Mouse (Mus musculus): ENCODE results near the gene Foxs1. TPM values are rescaled to one million over a fixed set of nuclear protein-coding genes. Genes with fewer than 3 reads are reported as not detected.

Gene Foxs1
- total and polyA plus RNA-seq, 3 experiments: 1.7 to 10.5 (median 3.5) TPM

DNA sequence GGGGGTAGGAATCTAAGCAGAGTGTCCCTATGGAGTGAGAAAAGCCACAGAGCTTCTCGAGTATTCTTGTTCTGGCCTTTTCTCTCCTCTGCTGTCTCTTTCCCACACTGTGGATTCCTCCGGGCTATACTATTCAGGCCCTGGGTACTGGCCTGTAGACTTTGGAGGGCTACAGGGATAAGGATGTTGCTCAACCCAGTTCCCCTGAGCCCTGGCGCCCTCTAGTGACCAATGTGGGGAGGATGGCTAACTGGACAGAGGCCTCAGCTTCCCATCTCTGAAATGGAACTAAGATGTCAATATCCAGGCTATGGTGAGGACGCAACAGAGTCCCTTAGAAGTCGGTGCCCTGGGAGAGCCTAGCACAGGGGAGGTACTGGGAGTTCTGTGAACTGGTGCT is 606 bp upstream of the Foxs1 start:
- no peak overlapping the region for H3K27ac ChIP-seq

DNA sequence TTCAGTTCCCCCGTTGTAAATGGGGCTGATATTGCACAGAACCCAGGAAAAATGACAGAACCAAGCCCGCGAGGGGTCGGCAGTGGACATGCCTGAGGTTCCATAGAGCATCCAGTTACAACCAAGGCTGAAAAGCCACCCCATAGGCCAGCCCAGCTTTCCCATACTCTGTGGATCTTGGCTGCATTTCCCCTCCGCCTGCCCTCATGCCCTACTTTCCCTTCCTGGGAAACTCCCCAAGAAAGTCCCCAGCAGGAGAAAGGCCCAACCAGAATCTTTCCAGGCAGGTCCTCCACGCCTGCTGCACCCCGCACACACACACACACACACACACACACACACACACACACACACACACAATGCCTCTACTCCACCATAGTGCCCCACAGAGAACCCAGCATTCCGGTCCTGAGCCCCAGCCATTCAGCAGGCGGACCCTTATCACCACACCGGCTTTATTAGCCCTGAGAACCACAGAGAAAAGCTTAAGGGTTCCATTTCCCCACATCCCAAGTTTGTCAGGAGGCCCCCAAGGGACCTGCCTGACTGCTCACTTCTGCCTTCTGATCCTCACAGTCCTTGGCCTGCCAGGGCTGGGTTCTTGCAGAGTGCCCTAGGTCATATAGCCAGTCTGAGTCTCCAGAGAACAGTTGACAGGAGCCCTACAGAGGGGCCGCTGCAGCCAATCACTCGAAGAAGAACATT is 1.4 kb downstream of the Foxs1 start:
- DNase-seq: peak; percentile 40 to 50
- peak overlapping the region; percentile 75 for H3K27ac ChIP-seq

More for the DNA sequence above, 606 bp upstream of the Foxs1 start:
- no peaks in the 10 kb centered on the region for H3K79me2 ChIP-seq (replicated peaks; ENCODE audit: control insufficient read depth, insufficient read depth, low read length)
- no peak overlapping the region for H3K9ac ChIP-seq (ENCODE audit: low read depth, low read length)
- intact Hi-C loops (cut with DNase I): loop anchor here (1.0 kb wide), 1 partner anchor 19 kb away; no protein-coding TSS in a partner anchor
- TF ChIP-seq EP300 (IDR thresholded peaks at IDR 0.05; ENCODE audit: insufficient read depth, low read depth, low read length) (peak; percentile 64; the same call in 1 of the 2 replicates), CTCF (IDR thresholded peaks at IDR 0.05) (peak; percentile 88), POLR2A (IDR thresholded peaks at IDR 0.05; ENCODE audit: insufficient read depth, low read depth, low read length) (no peak)
- no peaks in the 10 kb centered on the region for H3K27me3 ChIP-seq (ENCODE audit: control insufficient read depth, insufficient read depth, low read length)
- H3K4me3 ChIP-seq: no peak overlapping the region
- H3K4me1 ChIP-seq (ENCODE audit: control insufficient read depth, insufficient read depth, low read length): peaks cover 12% of the 10 kb centered on the region
- 31% methylated on average over 5 of the region's 5 CpGs for WGBS
- no peaks in the 10 kb centered on the region for H3K36me3 ChIP-seq (ENCODE audit: control insufficient read depth, insufficient read depth, low read length)
- DNase-seq: peak; percentile 70 to 79

DNA sequence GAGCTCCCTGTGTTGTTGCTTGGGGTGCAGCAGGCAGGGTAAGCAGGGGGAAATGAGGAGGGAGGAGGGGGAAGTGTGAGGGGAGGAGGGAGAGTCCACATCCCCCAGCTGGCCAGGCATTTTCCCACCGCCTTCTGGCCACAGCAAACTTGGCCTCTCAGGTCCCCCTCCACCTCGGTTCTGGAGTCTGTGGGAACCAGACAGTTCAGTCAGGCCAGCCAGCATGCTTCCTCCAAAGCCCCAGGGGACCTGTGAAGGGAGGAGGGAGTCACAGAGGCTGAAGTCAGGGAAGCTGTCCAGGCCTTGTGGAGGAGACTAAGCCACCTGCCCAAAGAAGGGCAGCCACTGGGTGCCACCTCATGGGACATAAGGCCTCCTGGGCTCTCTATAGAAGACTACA is 2.7 kb downstream of the Foxs1 start:
- Histone ChIP-seq H3K27me3 (ENCODE audit: control insufficient read depth, insufficient read depth, low read length) (no peaks in the 10 kb centered on the region), H3K9ac (ENCODE audit: low read depth, low read length) (peak overlapping the region; percentile 15; the same call in 1 of the 2 replicates), H3K4me1 (ENCODE audit: control insufficient read depth, insufficient read depth, low read length) (peaks cover 27% of the 10 kb centered on the region), H3K79me2 (replicated peaks; ENCODE audit: control insufficient read depth, insufficient read depth, low read length) (no peaks in the 10 kb centered on the region), H3K4me3 (peak overlapping the region; percentile 0; the same call in 1 of the 2 replicates), H3K36me3 (ENCODE audit: control insufficient read depth, insufficient read depth, low read length) (no peaks in the 10 kb centered on the region), H3K27ac (peak overlapping the region; percentile 73)
- TF ChIP-seq POLR2A (IDR thresholded peaks at IDR 0.05; ENCODE audit: insufficient read depth, low read depth, low read length): 0 out of 2 replicates have a peak, but pooled peaks have one; percentile 35
- no peak for TF ChIP-seq CTCF (IDR thresholded peaks at IDR 0.05)
- intact Hi-C loops (cut with DNase I): no loop called here
- 36% methylated on average over 2 of the region's 2 CpGs for WGBS
- DNase-seq: peak; percentile 72 to 78

More for the DNA sequence above, 1.4 kb downstream of the Foxs1 start:
- Histone ChIP-seq H3K36me3 (ENCODE audit: control insufficient read depth, insufficient read depth, low read length) (no peaks in the 10 kb centered on the region), H3K4me3 (peak overlapping the region; percentile 44), H3K79me2 (replicated peaks; ENCODE audit: control insufficient read depth, insufficient read depth, low read length) (no peaks in the 10 kb centered on the region), H3K27me3 (ENCODE audit: control insufficient read depth, insufficient read depth, low read length) (no peaks in the 10 kb centered on the region), H3K4me1 (ENCODE audit: control insufficient read depth, insufficient read depth, low read length) (peaks cover 19% of the 10 kb centered on the region), H3K9ac (ENCODE audit: low read depth, low read length) (peak overlapping the region; percentile 29; the same call in 1 of the 2 replicates)
- WGBS: 44% methylated on average over 12 of the region's 12 CpGs
- intact Hi-C loops (cut with DNase I): no loop called here
- TF ChIP-seq EP300 (IDR thresholded peaks at IDR 0.05; ENCODE audit: insufficient read depth, low read depth, low read length) (no peak), POLR2A (IDR thresholded peaks at IDR 0.05; ENCODE audit: insufficient read depth, low read depth, low read length) (no peak), CTCF (IDR thresholded peaks at IDR 0.05) (no peak)

DNA sequence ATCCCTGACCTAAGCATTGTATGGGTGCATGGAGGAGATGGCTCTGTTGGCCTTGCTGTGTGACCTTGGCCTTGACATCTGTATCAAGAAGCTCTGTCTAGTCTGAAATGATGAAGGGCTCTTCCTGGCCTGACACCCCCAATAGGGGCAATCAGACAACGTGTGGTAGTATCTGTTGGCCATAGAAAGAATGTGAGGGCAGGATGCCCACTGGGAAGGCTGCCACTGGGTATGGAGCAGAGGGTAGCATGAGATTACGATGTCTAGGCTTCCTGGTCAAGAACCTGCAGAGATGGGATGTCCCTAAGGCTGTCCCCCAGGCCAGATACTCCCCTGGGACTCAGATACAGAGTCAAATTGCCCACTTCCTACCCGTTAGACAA is 4.0 kb downstream of the Foxs1 start:
- Histone ChIP-seq H3K4me3 (no peak overlapping the region), H3K27ac (peak overlapping the region; percentile 53), H3K79me2 (replicated peaks; ENCODE audit: control insufficient read depth, insufficient read depth, low read length) (no peaks in the 10 kb centered on the region), H3K36me3 (ENCODE audit: control insufficient read depth, insufficient read depth, low read length) (no peaks in the 10 kb centered on the region), H3K4me1 (ENCODE audit: control insufficient read depth, insufficient read depth, low read length) (peaks cover 30% of the 10 kb centered on the region), H3K9ac (ENCODE audit: low read depth, low read length) (no peak overlapping the region), H3K27me3 (ENCODE audit: control insufficient read depth, insufficient read depth, low read length) (no peaks in the 10 kb centered on the region)
- intact Hi-C loops (cut with DNase I): no loop called here
- 42% methylated on average over 3 of the region's 3 CpGs for WGBS
- DNase-seq: no peak
- TF ChIP-seq CTCF (IDR thresholded peaks at IDR 0.05): no peak
- no peak for TF ChIP-seq POLR2A (IDR thresholded peaks at IDR 0.05; ENCODE audit: insufficient read depth, low read depth, low read length)
- TF ChIP-seq EP300 (IDR thresholded peaks at IDR 0.05; ENCODE audit: insufficient read depth, low read depth, low read length): no peak

DNA sequence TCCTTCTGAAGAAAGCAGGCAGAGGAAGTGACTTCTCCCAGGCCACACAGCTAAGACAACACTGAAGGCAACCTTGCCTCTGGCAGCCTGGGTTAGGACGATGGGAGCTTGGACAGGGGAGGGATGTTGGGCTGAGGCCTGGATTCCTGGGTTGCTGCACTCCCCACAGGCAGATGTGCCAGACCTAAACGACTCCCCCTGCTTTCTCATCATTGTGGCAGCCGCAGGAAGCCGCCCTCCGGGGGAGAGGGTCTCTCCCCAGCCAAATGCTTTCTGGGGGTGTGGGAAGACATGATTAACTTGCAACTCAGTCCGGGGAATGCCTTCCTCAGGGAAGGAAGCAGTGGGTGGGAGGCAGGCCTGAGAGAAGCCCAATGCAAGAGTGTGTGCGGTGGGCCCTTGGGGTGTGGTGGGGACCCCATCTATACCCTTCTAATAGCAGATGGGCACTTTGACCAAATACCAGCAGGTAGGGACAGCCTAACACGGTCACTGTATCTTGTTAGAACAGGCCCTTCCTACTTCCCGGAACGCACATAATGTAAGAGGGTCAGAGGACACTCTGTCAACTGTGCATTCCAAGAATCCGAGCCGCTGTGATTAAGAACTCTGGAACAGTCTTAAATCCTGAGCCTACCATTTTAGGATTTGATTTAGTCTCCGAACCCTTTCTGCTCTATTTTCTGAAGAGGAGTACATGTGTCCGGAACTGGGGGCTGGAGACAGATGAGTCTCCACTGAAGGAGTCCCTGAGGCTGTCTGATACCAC is 4.6 kb downstream of the Foxs1 start:
- Histone ChIP-seq H3K79me2 (replicated peaks; ENCODE audit: control insufficient read depth, insufficient read depth, low read length) (no peaks in the 10 kb centered on the region), H3K36me3 (ENCODE audit: control insufficient read depth, insufficient read depth, low read length) (no peaks in the 10 kb centered on the region), H3K27me3 (ENCODE audit: control insufficient read depth, insufficient read depth, low read length) (no peaks in the 10 kb centered on the region), H3K4me3 (no peak overlapping the region), H3K9ac (ENCODE audit: low read depth, low read length) (no peak overlapping the region), H3K4me1 (ENCODE audit: control insufficient read depth, insufficient read depth, low read length) (peaks cover 30% of the 10 kb centered on the region), H3K27ac (peak overlapping the region; percentile 53)
- 35% methylated on average over 14 of the region's 14 CpGs for WGBS
- intact Hi-C loops (cut with DNase I): no loop called here
- no peak for DNase-seq
- TF ChIP-seq POLR2A (IDR thresholded peaks at IDR 0.05; ENCODE audit: insufficient read depth, low read depth, low read length) (no peak), EP300 (IDR thresholded peaks at IDR 0.05; ENCODE audit: insufficient read depth, low read depth, low read length) (no peak), CTCF (IDR thresholded peaks at IDR 0.05) (no peak)

DNA sequence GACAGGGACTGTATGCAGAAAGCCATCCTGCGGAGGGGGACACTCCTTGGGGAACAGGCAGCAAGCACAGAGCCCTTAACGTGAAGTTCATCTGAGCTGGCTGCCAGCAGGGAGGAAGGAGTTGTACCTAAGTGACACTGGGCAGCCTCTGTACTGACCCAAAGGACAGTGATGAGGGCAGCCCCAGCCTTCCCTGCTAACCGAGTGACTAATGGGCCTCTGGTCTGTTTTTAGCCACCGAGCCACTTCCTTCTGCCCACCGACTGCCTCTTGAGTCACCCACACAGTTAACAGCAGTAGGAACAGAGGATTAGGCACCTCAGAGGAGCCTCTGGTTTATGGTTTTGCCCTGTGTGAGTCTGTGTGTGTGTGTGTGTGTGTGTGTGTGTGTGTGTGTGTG is 5.6 kb downstream of the Foxs1 start:
- TF ChIP-seq EP300 (IDR thresholded peaks at IDR 0.05; ENCODE audit: insufficient read depth, low read depth, low read length) (no peak), CTCF (IDR thresholded peaks at IDR 0.05) (no peak), POLR2A (IDR thresholded peaks at IDR 0.05; ENCODE audit: insufficient read depth, low read depth, low read length) (no peak)
- peak overlapping the region; percentile 38 for H3K27ac ChIP-seq
- no peak for DNase-seq
- no peaks in the 10 kb centered on the region for H3K36me3 ChIP-seq (ENCODE audit: control insufficient read depth, insufficient read depth, low read length)
- WGBS: 21% methylated on average over 5 of the region's 5 CpGs
- no peaks in the 10 kb centered on the region for H3K79me2 ChIP-seq (replicated peaks; ENCODE audit: control insufficient read depth, insufficient read depth, low read length)
- H3K27me3 ChIP-seq (ENCODE audit: control insufficient read depth, insufficient read depth, low read length): no peaks in the 10 kb centered on the region
- H3K9ac ChIP-seq (ENCODE audit: low read depth, low read length): no peak overlapping the region
- intact Hi-C loops (cut with DNase I): no loop called here
- no peak overlapping the region for H3K4me3 ChIP-seq
- H3K4me1 ChIP-seq (ENCODE audit: control insufficient read depth, insufficient read depth, low read length): peaks cover 30% of the 10 kb centered on the region
